Mouse (Mus musculus) heart, postnatal 0 days (tissue): ENCODE measurements around the gene Ifih1. TPM values are rescaled to one million over a fixed set of nuclear protein-coding genes. Genes with fewer than 3 reads are reported as not detected.

Experiments
- ATAC-seq: fragments of 200-750 bp; cut with Nextera tagmentation; 2 replicates; pipeline ENCODE4 v1.8.0; 2017; ENCODE audit warnings: low read depth, moderate number of reproducible peaks, moderate library complexity; ENCODE audit not compliant: insufficient read depth
- DNase-seq: peaks from one replicate; pipeline ENCODE4 v3.0.0-alpha.2; 2016; ENCODE audit warnings: low spot score
- H3K27ac ChIP-seq: fragments of 300-500 bp; sonication (generic); 2 replicates; pipeline ENCODE4 v1.5.1; 2014; ENCODE audit warnings: low read depth, mild to moderate bottlenecking
- H3K27me3 ChIP-seq: fragments of 300-500 bp; sonication (generic); 2 replicates; pipeline ENCODE4 v1.6.1; 2014; ENCODE audit warnings: low read length, mixed read lengths; ENCODE audit not compliant: control insufficient read depth, insufficient read depth
- H3K36me3 ChIP-seq: fragments of 300-500 bp; sonication (generic); replicated peaks from 2 replicates; pipeline ENCODE4 v1.6.1; 2014; ENCODE audit warnings: low read length, mixed read lengths; ENCODE audit not compliant: control insufficient read depth, insufficient read depth
- H3K4me1 ChIP-seq: fragments of 300-500 bp; sonication (generic); 2 replicates; pipeline ENCODE4 v1.6.1; 2014; ENCODE audit warnings: antibody characterized with exemption; ENCODE audit not compliant: control insufficient read depth, insufficient read depth
- H3K4me2 ChIP-seq: fragments of 300-500 bp; sonication (generic); 2 replicates; pipeline ENCODE4 v1.6.1; 2014; ENCODE audit warnings: low read depth, mild to moderate bottlenecking, low read length, moderate library complexity
- H3K4me3 ChIP-seq: fragments of 300-500 bp; sonication (generic); 2 replicates; pipeline ENCODE4 v1.5.1; 2014; ENCODE audit warnings: low read depth, low read length
- H3K9ac ChIP-seq: fragments of 300-500 bp; sonication (generic); replicated peaks from 2 replicates; pipeline ENCODE4 v1.6.1; 2014; ENCODE audit warnings: low read depth, low read length, mixed read lengths
- H3K9me3 ChIP-seq: fragments of 300-500 bp; sonication (generic); replicated peaks from 2 replicates; pipeline ENCODE4 v1.6.1; 2016; ENCODE audit warnings: low read length; ENCODE audit not compliant: control insufficient read depth
- CTCF ChIP-seq: IDR thresholded peaks from 2 replicates; pipeline ENCODE4 v1.5.1; 2016; ENCODE audit warnings: antibody characterized with exemption, control low read depth, low read depth
- EP300 ChIP-seq: IDR thresholded peaks from 2 replicates; pipeline ENCODE4 v1.6.1; 2016; ENCODE audit warnings: antibody characterized with exemption, low read depth
- WGBS: fragments of 180-500 bp; shearing (Covaris S2); extraction: QIAGEN DNeasy Blood & Tissue Kit; methylation state at CpG from one replicate; pipeline ENCODE4 v1.1.7; 2014; 5-methylcytosine and 5-hydroxymethylcytosine counted together
- polyA plus RNA-seq: library from polyadenylated mRNA; unstranded; fragments of >200 nt; fragmentation: Nextera tagmentation; extraction: Ambion mirVana; gene quantifications from 2 replicates; pipeline ENCODE4 v1.2.1, GENCODE M21; 2015
- total RNA-seq: library from RNA; depleted of rRNA; stranded (reverse); fragments of >200 nt; gene quantifications from 2 replicates; pipeline ENCODE4 v1.2.3, GENCODE M21; 2014; ENCODE audit warnings: low replicate concordance

The Ifih1 gene
- total and polyA plus RNA-seq, 2 experiments from 2014 or later, result 2.1 to 3.2 TPM

DNA sequence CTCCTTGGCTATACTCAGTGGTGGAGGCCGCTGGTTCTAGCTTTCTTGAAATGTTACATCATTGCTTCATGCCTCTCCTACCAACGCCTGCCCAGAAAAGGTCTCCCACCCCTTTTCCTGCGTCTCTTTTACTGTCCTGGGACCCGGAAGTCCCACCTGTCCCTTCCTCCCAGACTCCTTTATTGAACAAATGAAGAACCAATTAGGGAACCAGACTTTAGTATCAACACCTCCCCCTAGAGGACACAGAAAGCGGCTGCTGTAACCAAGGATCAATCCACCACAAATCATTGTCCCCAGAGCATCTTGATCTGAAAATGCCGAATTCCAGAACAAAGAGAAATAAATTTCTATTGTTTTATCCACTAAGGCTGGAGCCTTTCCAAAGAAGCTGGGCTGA, 14.5 kb upstream of the Ifih1 start:
- Histone ChIP-seq H3K27me3 (no peaks in the 10 kb centered on the region), H3K9me3 (no peaks in the 10 kb centered on the region), H3K36me3 (no peaks in the 10 kb centered on the region), H3K9ac (no peak overlapping the region), H3K27ac (no peak overlapping the region), H3K4me1 (no peaks in the 10 kb centered on the region), H3K4me3 (no peak overlapping the region), H3K4me2 (no peak overlapping the region)
- TF ChIP-seq EP300 (no peak), CTCF (0 out of 2 replicates have a peak, but pooled peaks have one; percentile 5)
- ATAC-seq, result no peak
- 55% methylated on average over 6 of the region's 6 CpGs for WGBS
- DNase-seq, result no peak

DNA sequence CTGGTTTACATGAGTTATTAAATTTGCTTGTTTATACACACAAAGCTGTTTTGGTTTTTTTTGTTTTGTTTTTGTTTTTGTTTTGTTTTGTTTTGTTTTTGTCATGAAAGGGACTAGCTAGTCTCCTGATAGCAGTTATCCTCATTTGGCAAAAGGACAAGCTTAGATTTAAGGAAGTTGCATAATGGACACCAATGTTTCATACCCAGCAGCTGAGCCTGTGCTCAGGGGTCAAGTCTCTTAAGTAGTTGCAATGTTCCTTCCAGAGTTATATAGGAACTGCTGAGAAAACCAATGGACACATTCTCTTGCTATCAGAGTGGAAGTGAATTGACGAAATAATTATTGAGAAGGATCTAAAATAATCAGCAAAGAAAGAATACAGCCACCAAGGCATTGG, 10.0 kb upstream of the Ifih1 start:
- DNase-seq (no peak), ATAC-seq (no peak)
- TF ChIP-seq CTCF (no peak), EP300 (no peak)
- Histone ChIP-seq H3K4me1 (no peaks in the 10 kb centered on the region), H3K4me3 (no peak overlapping the region), H3K9ac (no peak overlapping the region), H3K4me2 (no peak overlapping the region), H3K27me3 (no peaks in the 10 kb centered on the region), H3K9me3 (no peaks in the 10 kb centered on the region), H3K27ac (no peak overlapping the region), H3K36me3 (no peaks in the 10 kb centered on the region)
- 75% methylated on average over 1 of the region's 1 CpGs for WGBS

DNA sequence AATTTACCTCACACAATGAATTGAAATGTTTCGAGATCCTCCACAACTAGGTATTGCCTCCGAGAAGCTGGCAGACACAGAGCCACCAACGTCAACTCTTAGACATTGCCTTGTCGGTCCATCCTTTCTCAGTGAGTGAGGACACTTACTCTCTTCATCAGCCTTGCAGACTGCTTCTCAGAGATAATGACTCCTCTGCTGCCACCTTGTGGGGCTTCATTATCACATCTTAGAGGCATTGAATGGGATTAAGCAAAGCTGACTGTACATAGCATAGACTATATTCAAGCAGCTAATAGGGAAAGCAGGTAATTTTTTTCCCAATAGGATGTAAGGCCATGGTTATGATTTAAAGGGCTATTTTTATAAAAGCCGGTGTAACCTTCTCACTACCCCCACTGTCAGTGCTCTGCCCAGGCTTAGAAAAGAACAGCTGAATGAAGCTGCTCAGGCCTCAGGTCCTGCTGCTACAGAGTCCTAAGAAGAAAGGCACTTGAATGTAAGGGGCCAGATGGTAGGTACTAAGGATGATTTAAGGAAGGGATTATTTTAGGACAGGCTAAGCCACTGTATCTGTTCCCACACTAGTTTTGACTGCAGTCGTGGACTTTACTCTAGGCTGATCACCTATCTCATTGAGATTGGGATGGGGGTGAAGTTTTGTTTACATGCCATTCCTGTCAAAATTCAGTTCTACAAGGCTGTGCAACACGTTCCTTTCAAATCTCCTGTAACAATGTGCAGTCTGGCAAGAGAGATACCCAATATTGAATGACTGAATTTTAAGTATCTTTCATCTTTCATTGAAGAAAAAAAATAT, 8.7 kb upstream of the Ifih1 start:
- WGBS, result 31% methylated on average over 7 of the region's 7 CpGs

DNA sequence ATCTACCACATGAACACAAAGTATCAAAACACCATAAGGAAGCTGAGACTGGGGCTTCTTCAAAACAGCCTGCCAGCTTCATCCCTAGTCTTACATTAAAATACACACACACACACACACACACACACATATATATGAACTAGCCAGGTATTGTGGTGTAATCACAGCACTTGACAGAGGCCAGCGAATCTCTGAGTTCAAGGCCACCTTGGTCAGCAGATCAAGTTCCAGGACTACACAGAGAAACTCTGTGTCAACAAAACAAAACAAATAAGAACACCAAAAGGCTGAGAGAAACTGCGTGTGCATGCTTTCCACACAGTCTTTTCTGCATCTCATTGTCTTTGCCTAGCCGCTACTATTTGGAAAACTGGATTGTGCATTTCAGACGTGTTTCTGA, 6.4 kb upstream of the Ifih1 start:
- Histone ChIP-seq H3K9ac (no peak overlapping the region), H3K4me1 (no peaks in the 10 kb centered on the region), H3K27ac (no peak overlapping the region), H3K4me3 (no peak overlapping the region), H3K36me3 (no peaks in the 10 kb centered on the region), H3K4me2 (no peak overlapping the region), H3K9me3 (no peaks in the 10 kb centered on the region), H3K27me3 (no peaks in the 10 kb centered on the region)
- DNase-seq, result no peak
- no peak for ATAC-seq
- WGBS, result 77% methylated on average over 4 of the region's 4 CpGs
- TF ChIP-seq CTCF (no peak), EP300 (no peak)

More for the DNA sequence above, 8.7 kb upstream of the Ifih1 start:
- Histone ChIP-seq H3K9ac (no peak overlapping the region), H3K9me3 (no peaks in the 10 kb centered on the region), H3K36me3 (no peaks in the 10 kb centered on the region), H3K27ac (no peak overlapping the region), H3K4me3 (no peak overlapping the region), H3K4me2 (no peak overlapping the region), H3K4me1 (no peaks in the 10 kb centered on the region), H3K27me3 (no peaks in the 10 kb centered on the region)
- DNase-seq (peak; percentile 51), ATAC-seq (peak; percentile 51; the same call in 1 of the 2 replicates)
- TF ChIP-seq EP300, result no peak
- TF ChIP-seq CTCF, result peak; percentile 60

DNA sequence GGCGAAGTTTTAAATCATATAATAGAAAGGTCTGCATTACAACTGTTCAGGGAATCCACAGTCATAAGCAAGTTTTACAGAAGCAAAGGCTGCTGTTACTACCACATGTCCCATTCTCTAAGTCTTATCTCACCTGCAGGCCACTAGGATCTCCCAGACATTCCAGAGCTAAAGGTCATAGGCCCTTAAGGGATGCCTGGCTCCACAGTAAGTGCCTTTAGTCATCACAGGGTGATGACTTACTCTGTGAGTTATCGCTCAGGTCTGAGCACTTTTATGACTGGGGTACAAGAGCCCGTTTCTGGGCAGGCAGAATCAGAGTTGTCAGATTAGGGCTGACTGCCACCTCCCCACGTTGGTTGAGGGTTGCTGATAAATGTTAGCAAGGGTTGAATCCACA, 5.8 kb upstream of the Ifih1 start:
- ATAC-seq (no peak), DNase-seq (no peak)
- Histone ChIP-seq H3K4me1 (no peaks in the 10 kb centered on the region; the same call in 1 of the 2 replicates), H3K27me3 (no peaks in the 10 kb centered on the region), H3K4me2 (no peak overlapping the region), H3K9me3 (no peaks in the 10 kb centered on the region), H3K36me3 (no peaks in the 10 kb centered on the region), H3K4me3 (no peak overlapping the region), H3K27ac (no peak overlapping the region), H3K9ac (no peak overlapping the region)
- 45% methylated on average over 4 of the region's 4 CpGs for WGBS
- no peak for TF ChIP-seq EP300
